Mouse (Mus musculus) liver, embryonic 14.5 days (tissue): ENCODE data around the gene Igdcc3.

ENCODE experiments used
- CTCF ChIP-seq: IDR thresholded peaks from 2 replicates; pipeline ENCODE4 v1.5.1; 2016; ENCODE audit warnings: antibody characterized with exemption, low read depth, control low read depth
- EP300 ChIP-seq: IDR thresholded peaks from 2 replicates; pipeline ENCODE4 v1.6.1; 2016; ENCODE audit warnings: antibody characterized with exemption, low read depth

GRCm38 (mm10) chr9:65152711-65153330 lies 11.8 kb downstream of the Igdcc3 start:
- TF ChIP-seq EP300, result no peak
- no peak for TF ChIP-seq CTCF
